Mouse (Mus musculus) CH12.LX (cell line): ENCODE measurements around the gene Ptprf.

ENCODE experiments used
- CHD2 ChIP-seq: IDR thresholded peaks from 2 replicates; pipeline ENCODE4 v1.6.1; 2011; ENCODE audit warnings: low read length, improper control_type of control experiment
- CTCF ChIP-seq, 2 experiments: IDR thresholded peaks in 1 of 2; conservative IDR thresholded peaks in 1 of 2; 2 replicates each; pipeline ENCODE4 v1.5.1; 2011 to 2012; ENCODE audit warnings: low read depth in 2 of 2, low read length in 2 of 2, improper control_type of control experiment in 1 of 2, inconsistent platforms in 1 of 2, mild to moderate bottlenecking in 1 of 2, moderate library complexity in 1 of 2
- MAX ChIP-seq: IDR thresholded peaks from 2 replicates; pipeline ENCODE4 v1.6.1; 2011; ENCODE audit warnings: low read length, improper control_type of control experiment
- MXI1 ChIP-seq: IDR thresholded peaks from 2 replicates; pipeline ENCODE4 v1.6.1; 2011; ENCODE audit warnings: mild to moderate bottlenecking, low read depth, low read length, improper control_type of control experiment
- ZKSCAN1 ChIP-seq: IDR thresholded peaks from 2 replicates; pipeline ENCODE4 v1.6.1; 2012; ENCODE audit warnings: low read depth, inconsistent platforms, low read length, improper control_type of control experiment, borderline replicate concordance

- TF ChIP-seq MXI1 (no peak), CTCF (conservative IDR thresholded peaks at IDR 0.05 in 1 of 2, IDR thresholded peaks at IDR 0.05 in 1 of 2; ENCODE audit: low read depth in 2 of 2, low read length in 2 of 2) (no peak), CHD2 (no peak), ZKSCAN1 (no peak), MAX (no peak)
Observed at GRCm38 (mm10) chr4:118281444-118282181, 9.6 kb downstream of the Ptprf start.
